Mouse (Mus musculus) MEL (cell line): ENCODE measurements around the gene Sik3.

Experiments
- CHD1 ChIP-seq: IDR thresholded peaks from 2 replicates; pipeline ENCODE4 v1.6.1; 2012; ENCODE audit warnings: low read depth, mild to moderate bottlenecking, inconsistent platforms, low read length, improper control_type of control experiment
- CTCF ChIP-seq, 3 experiments: IDR thresholded peaks in 2 of 3; conservative IDR thresholded peaks in 1 of 3; 2 replicates each; pipeline ENCODE4 v1.5.1; 2011 to 2012; ENCODE audit warnings: low read length in 3 of 3, low read depth in 2 of 3, mild to moderate bottlenecking in 2 of 3, improper control_type of control experiment in 1 of 3, inconsistent platforms in 1 of 3, mixed read lengths in 1 of 3, moderate library complexity in 1 of 3; ENCODE audit not compliant: control insufficient read depth in 1 of 3, insufficient read depth in 1 of 3, poor library complexity in 1 of 3, severe bottlenecking in 1 of 3
- GABPA ChIP-seq: IDR thresholded peaks from 2 replicates; pipeline ENCODE4 v1.6.1; 2012; ENCODE audit warnings: low read depth, mild to moderate bottlenecking, inconsistent platforms, low read length, improper control_type of control experiment, moderate library complexity
- POLR2A ChIP-seq, 2 experiments: IDR thresholded peaks; 2 replicates each; pipeline ENCODE4 v1.6.1; 2011 to 2012; ENCODE audit warnings: low read length in 2 of 2, mild to moderate bottlenecking in 2 of 2, control low read depth in 1 of 2, improper control_type of control experiment in 1 of 2, low read depth in 1 of 2, moderate library complexity in 1 of 2; ENCODE audit not compliant: control insufficient read depth in 1 of 2, insufficient read depth in 1 of 2, poor library complexity in 1 of 2
- ZMIZ1 ChIP-seq: IDR thresholded peaks from 2 replicates; pipeline ENCODE4 v1.6.1; 2012; ENCODE audit warnings: low read depth, mild to moderate bottlenecking, inconsistent platforms, low read length, improper control_type of control experiment, moderate library complexity
- ZNF384 ChIP-seq: IDR thresholded peaks from 2 replicates; pipeline ENCODE4 v1.6.1; 2012; ENCODE audit warnings: low read depth, mild to moderate bottlenecking, inconsistent platforms, low read length, improper control_type of control experiment

DNA sequence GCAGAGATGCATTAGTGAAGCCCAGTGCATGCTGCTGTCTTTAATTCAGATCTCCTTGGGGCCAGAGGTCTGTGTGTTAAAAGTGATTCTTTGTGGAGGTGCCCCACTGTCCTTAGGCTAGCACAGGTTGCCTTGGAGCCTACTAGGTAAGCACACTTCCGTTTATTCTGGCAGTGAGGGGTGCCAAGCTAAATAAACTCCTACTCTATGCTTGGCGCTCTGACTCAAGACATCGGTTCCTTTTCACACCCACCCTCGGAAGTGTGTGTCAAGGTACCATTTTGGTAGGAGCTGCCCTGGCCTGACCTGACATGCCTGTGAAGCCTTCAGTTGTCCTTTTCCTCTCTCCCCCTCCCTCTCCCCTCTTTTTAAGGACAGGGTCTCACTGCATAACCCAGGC lies 201.7 kb downstream of the Sik3 start:
- TF ChIP-seq ZNF384: no peak
- TF ChIP-seq GABPA: no peak
- TF ChIP-seq CTCF (IDR thresholded peaks at IDR 0.05 in 2 of 3, conservative IDR thresholded peaks at IDR 0.05 in 1 of 3; ENCODE audit: control insufficient read depth in 1 of 3, insufficient read depth in 1 of 3, low read depth in 2 of 3, low read length in 3 of 3, poor library complexity in 1 of 3, severe bottlenecking in 1 of 3): no peak
- no peak for TF ChIP-seq POLR2A (IDR thresholded peaks at IDR 0.05; ENCODE audit: control insufficient read depth in 1 of 2, insufficient read depth in 1 of 2, low read depth in 1 of 2, low read length in 2 of 2, poor library complexity in 1 of 2)
- TF ChIP-seq CHD1: no peak
- no peak for TF ChIP-seq ZMIZ1
